Mouse (Mus musculus) T-cell, adult 2 months (primary cell): ENCODE data around the gene Sla2.
A peak's percentile ranks its signal among the peaks of the same experiment; 100 is the strongest.
"Not testable (repeated sequence)": the region's sequence is repeated elsewhere in the genome, so short reads cannot be mapped to it uniquely, and the experiment has no call there.

Source experiments
- DNase-seq: peaks from one replicate; pipeline ENCODE4 v3.0.0; 2022; ENCODE audit warnings: low spot score

Sla2 gene

DNA sequence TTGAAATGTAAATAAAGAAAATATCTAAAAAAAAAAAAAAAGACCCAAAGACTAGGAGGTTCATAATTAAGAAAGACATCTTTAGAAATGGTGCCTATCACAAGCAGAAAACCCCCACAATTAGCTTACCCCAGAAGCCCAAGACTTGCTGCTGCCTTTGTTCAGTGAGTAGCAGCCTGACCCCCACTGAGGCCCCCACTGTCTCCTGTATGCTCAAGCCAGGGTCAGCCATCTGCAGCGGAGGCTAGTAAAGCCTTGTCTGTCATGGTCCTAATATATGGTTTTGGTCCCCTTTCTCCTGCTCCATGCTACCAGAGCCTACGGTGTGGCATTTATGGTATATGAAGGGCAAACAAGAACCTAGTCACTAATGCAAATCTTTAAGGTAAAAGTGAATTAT is 14.4 kb upstream of the Sla2 start:
- DNase-seq, result no peak

DNA sequence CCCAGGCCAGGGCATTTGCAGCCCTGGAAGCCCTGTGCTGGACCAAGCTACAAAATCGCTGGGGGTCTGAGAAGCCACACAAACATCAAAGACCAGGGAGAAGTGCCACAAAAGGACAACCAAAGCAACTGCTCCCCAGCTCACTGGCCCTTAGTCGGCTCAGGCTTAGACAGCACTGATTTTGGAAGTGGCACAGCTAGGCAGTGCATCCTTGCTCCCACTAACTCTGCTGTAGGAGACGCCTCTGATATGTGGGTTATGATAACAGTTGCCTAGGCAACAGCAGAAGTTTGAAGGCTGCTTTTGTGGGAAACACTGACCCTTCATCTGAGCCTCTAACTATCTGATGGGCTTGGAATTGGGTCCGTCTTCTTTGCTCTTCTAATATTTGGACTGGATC is 12.2 kb upstream of the Sla2 start:
- DNase-seq, result no peak

DNA sequence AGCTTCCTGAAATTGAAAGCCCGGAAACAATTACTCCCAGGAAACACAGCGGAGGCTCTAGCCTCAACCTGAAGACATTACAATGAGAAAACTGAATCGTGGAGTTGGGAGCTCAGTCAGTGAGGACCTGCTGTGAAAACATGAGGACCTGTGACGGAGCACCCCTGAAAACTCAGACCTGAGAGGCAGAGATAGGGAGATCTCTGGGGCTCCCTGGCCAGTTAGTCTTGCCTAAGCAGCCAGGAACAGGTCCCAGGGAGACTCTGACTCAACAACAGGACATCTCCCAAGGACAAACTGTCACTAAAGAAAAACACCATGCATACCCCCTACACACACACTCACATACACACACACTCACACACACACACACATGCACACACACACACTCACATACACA is 11.4 kb upstream of the Sla2 start:
- no peak for DNase-seq

DNA sequence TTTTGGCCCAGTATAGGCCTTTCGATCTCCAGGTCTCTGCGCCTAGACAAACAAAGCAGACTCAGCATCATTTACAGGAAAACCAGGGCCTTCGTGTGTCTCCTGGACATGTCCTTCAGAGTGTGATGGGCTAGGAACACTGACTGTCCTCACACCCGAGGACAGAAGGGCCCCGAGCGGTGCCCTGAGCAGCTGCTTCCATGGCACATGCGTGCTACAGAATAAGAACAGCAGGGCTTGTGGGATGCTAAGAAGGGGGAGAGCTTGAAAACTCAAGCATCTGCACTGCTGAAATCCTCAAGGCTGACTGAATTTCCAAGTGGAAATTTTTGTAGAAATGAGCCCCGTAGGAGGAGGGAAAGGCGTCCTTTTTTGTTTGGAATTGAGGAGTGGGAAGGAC is 10.0 kb upstream of the Sla2 start:
- DNase-seq, result no peak

DNA sequence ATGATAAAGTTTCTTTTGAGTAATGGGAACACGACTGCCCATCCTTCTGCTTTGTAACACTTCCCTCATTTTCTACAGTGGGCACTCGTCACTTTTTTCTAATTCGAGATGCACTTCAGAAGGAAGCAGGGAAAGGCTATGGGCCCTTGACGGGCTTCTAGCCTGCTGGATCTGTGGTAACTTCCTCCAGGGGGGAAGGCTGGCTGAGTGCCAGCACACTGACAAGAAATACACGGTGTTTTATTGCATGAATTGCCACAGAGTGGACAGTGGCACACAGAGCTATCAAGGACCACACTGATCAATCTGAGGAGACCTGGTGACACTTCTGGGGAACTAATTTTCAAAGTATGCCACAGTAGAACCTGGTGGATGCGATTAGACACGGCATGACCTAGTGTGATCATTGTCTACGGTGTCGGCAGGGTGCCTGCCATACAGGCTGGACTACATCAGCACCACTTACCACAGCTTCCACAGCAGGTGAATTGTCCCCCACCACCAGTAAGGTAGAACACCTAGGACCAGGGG is 9.5 kb upstream of the Sla2 start:
- no peak for DNase-seq

DNA sequence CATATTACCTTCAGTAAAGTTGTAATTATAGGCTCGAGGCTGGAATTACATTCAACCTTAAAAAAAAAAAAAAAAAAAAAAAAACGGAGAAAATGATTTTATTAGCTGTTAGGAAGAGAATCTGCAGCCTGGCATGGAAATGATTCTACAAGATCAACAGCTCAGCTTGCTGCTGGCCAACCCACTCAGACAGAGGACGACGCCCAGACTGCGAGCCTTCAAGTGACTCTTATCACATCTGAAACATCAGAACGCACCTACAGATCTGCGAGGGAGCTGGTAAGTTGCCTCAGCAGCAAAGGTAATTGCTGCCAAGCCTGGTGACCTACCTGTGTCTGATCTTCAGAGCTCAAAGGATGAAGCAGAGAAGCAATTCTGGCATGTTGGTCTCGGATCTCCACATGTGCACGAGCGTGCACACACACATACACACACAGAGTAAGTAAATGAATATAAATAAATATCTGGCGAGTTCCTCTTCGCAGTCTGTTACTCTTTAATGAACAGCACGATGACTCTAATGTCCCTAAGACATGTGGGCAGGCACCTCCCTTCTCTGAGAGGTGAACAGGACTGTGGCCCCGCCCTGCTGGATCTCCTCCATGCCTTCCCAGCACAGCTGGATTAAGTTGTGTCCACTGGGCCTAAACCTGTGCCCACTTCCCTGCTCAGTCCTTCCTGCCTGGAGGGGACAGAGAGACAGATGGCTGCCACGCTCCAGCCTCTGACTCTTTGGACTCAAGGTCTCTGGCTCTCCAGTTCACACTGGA is 7.7 kb upstream of the Sla2 start:
- no peak for DNase-seq

DNA sequence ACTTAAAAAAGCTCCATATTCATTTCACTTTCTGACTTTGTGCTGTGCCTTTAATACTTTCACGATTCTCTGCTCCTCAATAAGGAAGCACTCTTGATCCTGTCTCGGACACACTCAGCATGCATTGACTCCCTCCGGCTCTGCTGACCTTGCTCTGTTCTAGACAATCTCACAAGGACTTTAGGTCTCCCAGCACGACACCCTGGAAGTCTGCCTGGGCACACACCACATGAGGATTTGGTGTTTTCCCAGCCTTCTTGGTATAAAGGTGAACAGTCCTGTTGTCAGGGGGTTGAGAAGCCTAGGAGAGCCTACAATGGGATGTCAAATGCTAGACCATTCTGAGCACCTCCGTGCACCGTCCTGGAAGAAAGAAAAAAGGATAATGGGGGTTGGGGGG is 5.8 kb upstream of the Sla2 start:
- no peak for DNase-seq

DNA sequence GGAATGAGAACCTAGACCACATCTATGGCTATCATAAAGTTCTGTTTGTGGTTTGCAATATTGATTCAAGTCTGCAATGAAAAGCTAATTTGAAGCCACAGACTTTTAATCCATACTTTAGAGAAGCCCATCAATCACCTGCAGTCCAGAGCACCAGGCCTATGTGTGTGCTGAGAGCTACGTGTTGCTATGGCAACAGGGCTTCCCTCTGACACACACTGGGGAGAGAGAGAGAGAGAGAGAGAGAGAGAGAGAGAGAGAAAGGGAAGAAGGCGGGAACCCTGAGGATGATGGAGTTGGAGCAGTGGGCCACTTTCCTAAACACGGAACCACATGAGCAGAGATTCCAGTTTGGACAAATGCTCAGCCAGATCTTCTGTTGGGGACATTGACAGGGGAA is 5.2 kb upstream of the Sla2 start:
- DNase-seq, result no peak

DNA sequence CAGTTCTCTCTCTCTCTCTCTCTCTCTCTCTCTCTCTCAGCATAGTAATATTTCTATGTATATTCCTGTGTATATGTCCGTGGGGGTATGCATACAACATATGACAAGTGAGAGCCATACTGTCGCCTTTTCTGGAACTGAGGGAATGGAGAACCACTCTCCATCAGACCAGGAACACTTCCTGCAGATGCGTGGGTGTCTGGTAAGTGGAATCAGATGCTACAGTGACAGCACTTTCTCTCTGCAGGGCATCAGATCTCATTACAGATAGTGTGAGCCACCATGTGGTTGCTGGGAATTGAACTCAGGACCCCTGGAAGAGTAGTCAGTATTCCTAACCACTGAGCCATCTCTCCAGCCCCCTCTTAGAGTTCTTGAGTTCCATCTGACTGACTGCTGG is 1.5 kb upstream of the Sla2 start:
- no peak for DNase-seq

DNA sequence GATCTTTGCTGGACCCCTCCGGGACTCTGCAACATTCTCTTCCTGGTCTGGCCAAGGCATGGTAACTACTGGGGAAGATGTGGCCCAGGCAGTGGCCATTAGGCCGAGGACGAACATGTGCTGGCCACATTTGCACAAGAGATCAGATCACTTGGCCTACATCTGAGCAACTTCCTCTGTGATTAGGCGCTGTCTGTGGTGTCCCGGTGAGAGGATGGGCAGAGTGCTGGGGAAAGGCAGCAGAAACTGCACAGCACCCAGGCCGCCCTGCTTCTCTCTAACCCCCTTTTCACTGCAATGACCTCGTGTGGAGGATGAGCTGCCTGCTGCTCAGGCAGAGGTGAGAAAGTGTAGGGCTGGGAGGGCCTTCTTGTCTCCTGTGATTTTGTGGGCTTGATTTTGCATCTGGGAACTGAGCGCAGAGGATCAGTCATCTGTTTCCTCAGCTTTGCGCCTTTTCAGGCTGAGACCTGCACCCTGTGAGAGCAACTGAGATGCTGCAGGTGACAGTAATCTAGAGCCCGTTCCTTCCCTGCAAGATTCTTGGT is 834 bp downstream of the Sla2 start:
- peak; percentile 27 for DNase-seq

DNA sequence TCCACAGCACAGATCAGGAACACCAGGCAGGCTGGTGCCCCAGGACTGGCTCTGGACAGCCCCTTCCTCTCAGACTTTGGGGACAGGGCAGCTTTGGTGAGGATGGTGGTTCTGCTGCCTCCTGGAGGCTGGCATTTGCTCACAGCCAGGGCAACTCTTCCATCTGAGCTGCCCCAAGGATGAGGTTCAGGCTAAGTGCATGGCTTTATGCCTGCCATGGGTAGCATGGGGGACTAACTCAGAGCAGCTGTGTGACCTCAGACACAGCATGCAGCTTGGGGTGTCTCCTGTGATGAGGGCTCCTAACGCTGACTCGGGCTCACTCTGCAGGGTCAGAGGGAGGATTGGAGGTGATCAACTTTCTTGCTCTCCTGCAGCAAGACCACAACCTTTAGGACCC is 1.3 kb downstream of the Sla2 start:
- DNase-seq, result not testable (repeated sequence)

DNA sequence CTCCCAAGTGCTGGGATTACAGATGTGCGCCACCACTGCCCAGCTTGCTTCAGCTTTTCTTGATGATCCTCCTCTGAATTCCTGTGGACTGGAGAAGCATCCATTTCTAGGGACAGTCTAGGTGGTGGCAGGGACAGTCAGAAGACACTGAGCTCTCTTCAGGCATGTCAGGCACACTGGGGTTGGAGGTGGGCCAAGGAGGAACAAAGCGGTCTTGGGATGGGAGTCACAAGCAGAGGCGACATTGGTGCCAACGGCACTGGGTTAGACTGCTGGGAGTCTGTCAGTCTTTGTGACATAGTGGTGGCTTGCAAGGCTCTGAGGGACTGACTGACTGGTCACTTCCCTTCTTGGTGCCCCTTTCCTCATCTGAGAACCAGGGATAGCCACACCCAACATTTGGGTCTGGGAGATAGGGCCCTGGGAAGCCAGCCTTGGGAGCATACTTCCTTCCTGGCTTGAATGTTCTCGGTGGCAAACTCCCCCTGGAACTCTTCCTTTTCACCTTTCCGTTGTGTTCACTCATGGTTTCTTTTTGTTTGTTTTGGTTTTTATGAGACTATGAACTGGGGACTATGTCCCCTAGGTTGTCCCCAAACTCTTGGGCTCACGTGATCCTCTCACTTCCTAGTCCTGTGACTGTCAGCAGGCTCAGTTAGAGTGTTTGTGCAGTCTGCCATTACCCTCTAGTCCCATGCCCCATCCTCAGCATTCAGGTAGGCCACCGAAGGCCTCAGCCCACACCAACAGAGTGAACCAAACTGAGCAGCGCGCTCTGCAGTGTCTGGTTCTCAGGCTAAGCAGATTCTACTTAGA is 2.4 kb downstream of the Sla2 start:
- DNase-seq, result no peak

DNA sequence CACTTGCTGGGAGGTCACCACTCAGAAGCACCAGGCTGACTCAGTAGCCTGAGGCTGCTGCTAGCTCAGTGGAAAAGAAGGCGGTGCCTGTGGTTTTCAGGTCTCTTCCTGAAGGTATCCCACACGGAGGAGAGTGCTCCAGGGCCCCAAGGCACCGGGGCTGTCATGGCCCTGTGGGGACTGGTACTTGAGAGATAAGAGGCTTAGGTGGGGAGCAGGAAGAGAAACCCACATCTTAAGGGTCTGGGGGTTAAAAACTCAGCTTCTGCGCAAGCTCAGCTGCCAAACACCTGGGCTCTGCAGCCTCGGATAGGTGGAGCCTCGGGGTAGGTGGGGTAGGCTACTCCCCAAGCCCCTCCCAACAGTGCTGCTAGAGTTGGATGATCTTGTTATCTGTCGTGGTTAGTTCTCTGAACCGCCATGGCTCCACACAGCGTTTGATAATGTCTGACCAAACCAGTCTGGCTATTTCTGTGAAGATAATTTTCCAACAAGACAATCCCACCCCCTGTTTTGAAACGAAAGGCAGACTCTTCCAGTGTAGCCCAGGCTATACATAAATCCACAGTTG is 4.5 kb downstream of the Sla2 start:
- DNase-seq, result peak; percentile 85

DNA sequence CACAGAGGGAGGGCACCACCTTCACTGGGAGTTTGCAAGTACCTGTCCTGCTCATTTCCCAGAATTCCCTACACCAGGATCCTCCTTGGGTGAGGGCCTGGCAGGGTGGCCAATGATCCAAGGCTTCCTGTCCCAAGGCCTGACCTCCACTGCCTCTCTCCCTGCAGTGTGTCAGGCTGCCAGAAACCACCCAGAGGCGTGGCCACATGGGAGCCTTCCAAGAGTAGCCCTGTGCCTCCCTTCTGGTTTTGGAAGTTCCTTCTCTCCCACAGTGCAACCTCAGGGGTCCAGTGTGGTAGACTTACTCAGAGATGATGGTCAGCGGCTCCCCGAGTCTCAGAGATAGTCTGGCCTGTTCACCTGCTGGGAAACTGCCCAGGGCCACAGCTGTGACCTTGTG is 7.5 kb downstream of the Sla2 start:
- DNase-seq, result no peak

DNA sequence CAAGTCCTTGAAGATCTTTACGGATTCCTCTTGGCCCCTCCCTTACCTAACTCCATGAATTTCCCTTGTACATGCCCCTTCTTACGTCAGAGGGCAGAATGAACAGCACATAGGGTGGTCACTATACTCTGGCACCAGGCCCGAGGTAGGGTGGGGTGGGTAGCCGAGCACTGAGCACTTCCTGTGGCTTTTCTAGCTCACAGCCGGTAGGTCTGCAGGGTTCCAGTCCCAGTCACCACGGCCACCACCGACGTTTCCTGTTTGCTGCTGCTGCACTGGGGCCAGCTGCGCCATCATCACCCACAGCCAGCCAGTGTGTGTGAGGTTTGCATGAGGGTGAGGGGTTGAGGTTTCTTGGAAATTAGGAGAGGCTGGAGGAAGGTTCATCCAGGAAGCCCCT is 9.3 kb downstream of the Sla2 start:
- DNase-seq, result peak; percentile 83

DNA sequence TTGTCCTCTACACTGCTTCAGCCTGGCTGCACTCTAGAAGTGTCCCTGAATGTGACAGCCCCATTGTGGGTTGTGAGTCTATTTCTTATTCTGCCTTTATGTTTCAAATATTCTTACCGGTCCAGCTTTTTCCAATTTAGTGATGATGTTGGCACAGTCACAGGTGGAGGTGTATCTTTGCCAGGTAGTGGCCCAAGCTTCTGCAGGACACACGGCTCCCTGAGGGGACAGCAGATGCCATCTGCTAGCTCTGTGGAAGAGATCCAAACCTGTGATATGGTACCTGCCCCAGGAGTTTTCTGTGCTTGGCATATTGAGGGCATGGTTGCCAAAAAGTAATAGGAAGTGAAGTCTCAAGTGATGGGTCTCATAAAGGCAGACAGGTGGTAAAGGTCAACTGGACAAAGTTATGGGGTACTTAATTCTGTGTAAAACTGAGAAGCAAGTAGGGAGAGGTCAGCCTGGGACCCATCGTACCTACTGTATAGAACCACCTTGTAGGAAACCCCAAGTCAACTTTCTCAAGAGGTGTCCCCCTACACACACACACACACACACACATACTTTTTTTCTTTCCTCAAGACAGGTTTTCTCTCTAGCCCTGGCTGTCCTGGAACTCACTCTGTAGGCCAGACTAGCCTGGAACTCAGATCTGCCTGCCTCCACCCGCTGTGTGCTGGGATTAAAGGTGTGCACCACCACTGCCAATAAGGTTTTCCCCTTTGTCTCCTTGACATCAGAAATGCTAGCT is 12.1 kb downstream of the Sla2 start:
- DNase-seq, result no peak

DNA sequence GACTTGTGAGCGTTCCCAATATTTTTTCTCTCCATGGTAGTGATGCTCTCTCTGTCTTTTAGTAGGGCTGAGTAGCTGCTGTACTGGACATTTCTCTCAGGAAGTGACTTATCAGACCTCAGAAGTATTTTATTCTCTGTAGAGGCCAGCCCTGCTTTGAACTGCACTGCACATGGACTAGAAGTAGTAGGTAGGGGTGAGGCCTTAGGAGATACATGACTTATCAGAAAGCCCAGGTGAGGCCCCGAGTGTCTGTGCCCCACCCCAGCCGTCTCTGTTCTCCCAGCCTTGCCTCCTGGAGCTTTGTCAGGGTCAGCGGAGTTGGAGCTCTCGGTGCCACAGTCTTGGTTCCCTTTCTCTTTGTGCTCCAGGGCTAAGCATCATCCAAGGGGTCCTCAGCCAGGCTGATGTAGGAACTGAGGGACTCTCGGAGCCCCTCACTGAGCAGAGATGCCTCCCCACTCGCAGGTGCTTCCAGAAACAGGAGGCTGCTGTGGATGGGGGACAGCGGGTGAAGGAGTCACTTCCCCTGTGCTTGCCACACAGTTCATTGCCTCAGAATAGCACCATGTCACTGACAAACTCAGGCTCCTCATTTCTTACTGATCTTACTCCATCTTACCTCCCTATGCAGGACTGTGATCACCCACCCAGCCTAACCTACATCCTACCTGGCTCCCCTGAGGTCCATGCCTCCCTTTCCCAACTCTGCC is 12.8 kb downstream of the Sla2 start:
- no peak for DNase-seq

DNA sequence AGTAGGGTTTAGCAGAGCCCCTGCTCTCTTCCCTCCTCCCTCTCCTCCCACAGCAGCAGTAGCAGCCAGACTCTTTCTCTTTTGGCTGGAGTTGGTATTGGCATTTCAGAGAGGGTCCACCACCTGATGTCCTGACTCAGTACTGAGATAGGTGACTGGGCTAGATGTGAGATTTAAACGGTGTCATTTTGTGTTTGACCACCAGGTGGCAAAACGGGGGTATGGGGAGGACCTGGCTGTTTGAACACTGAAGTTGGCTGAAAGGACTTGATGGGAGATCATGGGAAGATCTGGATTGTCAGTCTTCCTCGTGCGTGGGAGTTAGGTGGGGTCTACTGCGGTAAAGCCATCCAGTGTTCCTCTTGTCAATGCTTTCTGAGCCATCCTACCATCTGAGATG is 13.4 kb downstream of the Sla2 start:
- DNase-seq, result peak; percentile 59

DNA sequence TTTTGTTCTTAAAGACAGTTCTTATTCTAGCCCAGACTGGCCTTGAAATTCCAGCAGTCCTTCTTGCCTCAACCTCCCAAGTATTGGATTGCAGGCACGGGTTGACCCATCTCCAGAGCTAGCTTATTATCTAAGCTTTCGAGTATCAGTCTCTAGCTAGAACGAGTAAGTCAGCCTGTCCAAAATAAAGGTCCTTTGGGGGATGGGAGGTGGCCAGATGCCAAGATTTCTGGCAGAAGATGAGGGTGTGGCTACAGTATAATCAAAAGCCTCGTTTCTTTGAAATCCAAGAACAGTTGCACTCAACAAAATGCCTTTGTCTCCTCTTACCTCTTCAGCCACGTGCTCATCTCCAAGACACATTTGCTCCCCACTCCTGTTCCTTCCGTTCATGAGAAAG is 16.5 kb downstream of the Sla2 start:
- DNase-seq, result no peak

DNA sequence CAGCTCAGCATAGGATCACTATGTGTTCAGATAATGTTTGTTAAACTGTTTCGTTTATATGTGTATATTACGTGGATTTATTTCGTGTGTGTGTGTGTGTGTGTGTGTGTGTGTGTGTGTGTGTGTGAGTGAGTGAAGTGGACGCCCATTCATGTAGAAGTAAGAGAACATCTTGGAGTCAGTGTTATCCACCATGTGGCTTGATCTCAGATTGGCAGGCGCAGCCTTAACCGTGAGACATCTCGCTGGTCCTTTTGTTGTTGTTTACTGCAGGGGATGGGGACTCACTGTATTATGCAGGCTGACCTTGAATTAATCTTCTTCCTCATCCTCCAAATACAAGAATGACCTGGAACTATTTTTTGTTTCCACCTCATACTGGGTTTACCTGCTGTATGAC is 17.4 kb downstream of the Sla2 start:
- no peak for DNase-seq

DNA sequence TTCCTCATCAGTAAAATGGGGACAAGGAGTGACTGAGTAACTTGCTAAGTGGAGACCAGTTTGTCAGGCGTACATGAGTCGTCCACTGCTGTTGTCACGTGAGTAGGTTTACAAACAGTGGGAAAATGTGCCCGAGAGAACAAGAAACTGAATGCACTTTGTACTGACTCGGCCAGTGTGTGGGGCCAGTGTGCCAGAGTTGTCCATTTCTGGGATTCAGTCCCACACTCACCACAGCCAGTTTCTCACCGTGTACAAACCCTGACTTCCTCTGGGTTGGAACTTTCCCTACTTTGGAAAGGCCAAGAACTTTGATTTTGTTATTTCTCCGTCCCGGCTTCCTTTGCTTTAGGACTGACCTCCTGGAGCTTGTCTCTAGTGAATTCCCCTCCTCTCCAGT is 18.0 kb downstream of the Sla2 start:
- DNase-seq, result no peak
